Mouse (Mus musculus): ENCODE data around the gene Dcbld1. TPM values are rescaled to one million over a fixed set of nuclear protein-coding genes. Genes with fewer than 3 reads are reported as not detected.
"Not testable (repeated sequence)": the region's sequence is repeated elsewhere in the genome, so short reads cannot be mapped to it uniquely, and the experiment has no call there.

Gene Dcbld1
- polyA plus RNA-seq, 1 experiment from 2014 or later = 20.4 TPM

DNA sequence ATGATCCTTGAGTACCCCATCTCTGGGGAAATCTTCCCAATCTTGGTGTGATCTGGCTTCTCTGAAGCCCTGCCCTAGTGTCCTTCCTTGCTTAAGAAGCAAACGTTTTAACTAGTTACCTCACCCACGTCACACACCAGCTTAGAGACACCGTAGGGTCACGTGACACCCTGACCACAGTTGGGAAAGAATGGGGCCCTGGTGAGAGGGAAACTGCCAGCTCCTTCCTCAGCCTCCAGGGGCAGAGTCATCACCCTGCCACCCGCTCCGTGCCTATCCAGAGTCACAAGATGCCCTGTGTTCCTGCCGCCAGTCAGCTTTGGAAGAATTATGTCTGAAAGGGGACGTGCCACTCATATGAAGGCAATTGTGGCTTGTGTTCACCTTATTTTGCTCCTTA lies 51.2 kb downstream of the Dcbld1 start:
- 76% methylated on average over 8 of the region's 8 CpGs for WGBS
- Histone ChIP-seq H3K9ac (ENCODE audit: low read depth, low read length) (no peak overlapping the region), H3K9me3 (replicated peaks; ENCODE audit: control insufficient read depth, low read length, poor library complexity, severe bottlenecking) (no peaks in the 10 kb centered on the region), H3K4me3 (ENCODE audit: low read depth, low read length) (no peak overlapping the region), H3K27me3 (ENCODE audit: control insufficient read depth, insufficient read depth, low read depth, low read length) (no peaks in the 10 kb centered on the region), H3K4me2 (ENCODE audit: low read length) (no peak overlapping the region), H3K27ac (ENCODE audit: low read length) (no peak overlapping the region), H3K4me1 (ENCODE audit: control insufficient read depth, insufficient read depth, low read length) (no peaks in the 10 kb centered on the region), H3K36me3 (ENCODE audit: control insufficient read depth, insufficient read depth, low read length) (no peaks in the 10 kb centered on the region)
- ATAC-seq = no peak

DNA sequence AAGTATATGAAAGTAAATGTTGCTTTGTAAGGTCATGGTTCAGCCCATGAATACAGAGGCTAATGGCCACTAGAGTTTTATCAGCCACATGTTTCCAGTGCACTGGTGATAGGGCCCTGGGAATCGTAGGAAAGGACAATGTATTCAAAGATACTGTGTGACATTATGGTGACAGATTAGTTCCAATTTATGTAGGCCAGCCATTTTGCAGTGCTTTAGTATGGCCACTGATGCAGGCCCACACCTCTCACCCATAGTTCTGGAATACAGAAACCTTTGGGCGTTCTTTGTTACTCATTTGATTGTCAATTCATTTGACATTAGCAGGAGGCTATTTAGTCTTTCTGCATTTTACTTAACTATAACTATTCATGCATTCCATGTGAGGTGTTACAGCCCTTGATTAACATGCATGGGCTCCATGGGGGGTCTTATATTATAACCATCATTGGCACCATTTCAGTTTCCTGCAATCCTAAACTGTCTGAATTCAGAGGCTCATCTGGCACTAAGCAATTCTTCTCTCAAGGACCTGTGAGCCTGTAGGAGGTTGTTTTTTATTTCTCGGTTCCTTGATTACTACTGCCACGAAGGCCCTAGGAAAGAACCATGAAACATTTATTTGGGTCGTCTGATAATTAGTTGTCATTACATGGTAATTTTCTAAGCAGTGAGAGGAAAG lies 54.6 kb downstream of the Dcbld1 start:
- ATAC-seq = no peak
- H3K4me1 ChIP-seq (ENCODE audit: control insufficient read depth, insufficient read depth, low read length) = no peaks in the 10 kb centered on the region
- no peaks in the 10 kb centered on the region for H3K36me3 ChIP-seq (ENCODE audit: control insufficient read depth, insufficient read depth, low read length)
- H3K4me2 ChIP-seq (ENCODE audit: low read length) = no peak overlapping the region
- H3K27ac ChIP-seq (ENCODE audit: low read length) = no peak overlapping the region
- 62% methylated on average over 5 of the region's 5 CpGs for WGBS
- H3K4me3 ChIP-seq (ENCODE audit: low read depth, low read length) = no peak overlapping the region
- no peaks in the 10 kb centered on the region for H3K9me3 ChIP-seq (replicated peaks; ENCODE audit: control insufficient read depth, low read length, poor library complexity, severe bottlenecking)
- H3K27me3 ChIP-seq (ENCODE audit: control insufficient read depth, insufficient read depth, low read depth, low read length) = no peaks in the 10 kb centered on the region
- H3K9ac ChIP-seq (ENCODE audit: low read depth, low read length) = no peak overlapping the region

DNA sequence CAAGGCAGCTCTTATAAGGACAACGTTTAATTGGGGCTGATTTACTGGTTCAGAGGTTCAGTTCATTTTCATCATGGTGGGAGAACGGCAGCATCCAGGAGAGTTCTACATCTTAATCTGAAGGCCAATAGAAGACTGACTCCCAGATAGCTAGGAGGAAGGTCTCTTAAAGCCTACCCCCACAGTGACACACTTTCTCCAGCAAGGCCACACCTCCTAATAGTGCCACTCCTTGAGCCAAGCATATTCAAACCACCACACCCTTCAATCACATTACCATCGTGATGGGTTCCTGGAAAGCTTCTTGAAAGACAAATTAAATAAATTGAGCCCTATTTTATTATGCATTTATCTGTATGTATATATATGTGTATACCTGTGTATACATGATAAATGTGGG lies 55.8 kb downstream of the Dcbld1 start:
- Histone ChIP-seq H3K4me3 (ENCODE audit: low read depth, low read length) (no peak overlapping the region), H3K9me3 (replicated peaks; ENCODE audit: control insufficient read depth, low read length, poor library complexity, severe bottlenecking) (no peaks in the 10 kb centered on the region), H3K4me2 (ENCODE audit: low read length) (no peak overlapping the region), H3K9ac (ENCODE audit: low read depth, low read length) (no peak overlapping the region), H3K4me1 (ENCODE audit: control insufficient read depth, insufficient read depth, low read length) (no peaks in the 10 kb centered on the region), H3K27ac (ENCODE audit: low read length) (no peak overlapping the region), H3K27me3 (ENCODE audit: control insufficient read depth, insufficient read depth, low read depth, low read length) (no peaks in the 10 kb centered on the region), H3K36me3 (ENCODE audit: control insufficient read depth, insufficient read depth, low read length) (no peaks in the 10 kb centered on the region)
- 94% methylated on average over 3 of the region's 3 CpGs for WGBS
- no peak for ATAC-seq

DNA sequence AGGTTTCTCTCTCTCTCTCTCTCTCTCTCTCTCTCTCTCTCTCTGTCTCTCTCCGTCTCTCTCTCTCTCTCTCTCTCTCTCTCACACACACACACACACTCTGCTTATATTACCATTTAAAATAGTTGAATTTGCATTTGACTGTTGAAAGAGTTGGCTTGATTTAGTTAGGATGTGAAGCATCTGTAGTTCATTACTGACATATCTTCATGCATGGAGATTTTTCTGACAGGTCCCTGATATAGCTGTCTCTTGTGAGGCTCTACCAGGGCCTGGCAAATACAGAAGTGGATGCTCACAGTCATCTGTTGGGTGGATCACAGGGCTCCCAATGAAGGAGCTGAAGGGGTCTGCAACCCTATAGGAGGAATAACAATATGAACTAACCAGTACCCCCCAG lies 59.0 kb downstream of the Dcbld1 start:
- H3K9me3 ChIP-seq (replicated peaks; ENCODE audit: control insufficient read depth, low read length, poor library complexity, severe bottlenecking); H3K27ac ChIP-seq (ENCODE audit: low read length); H3K4me1 ChIP-seq (ENCODE audit: control insufficient read depth, insufficient read depth, low read length); H3K9ac ChIP-seq (ENCODE audit: low read depth, low read length); H3K36me3 ChIP-seq (ENCODE audit: control insufficient read depth, insufficient read depth, low read length); H3K4me3 ChIP-seq (ENCODE audit: low read depth, low read length); H3K27me3 ChIP-seq (ENCODE audit: control insufficient read depth, insufficient read depth, low read depth, low read length); H3K4me2 ChIP-seq (ENCODE audit: low read length): not testable (repeated sequence)
- ATAC-seq = 0 out of 2 replicates have a peak, but pooled peaks have one; percentile 51
- WGBS = 47% methylated on average over 1 of the region's 1 CpGs

DNA sequence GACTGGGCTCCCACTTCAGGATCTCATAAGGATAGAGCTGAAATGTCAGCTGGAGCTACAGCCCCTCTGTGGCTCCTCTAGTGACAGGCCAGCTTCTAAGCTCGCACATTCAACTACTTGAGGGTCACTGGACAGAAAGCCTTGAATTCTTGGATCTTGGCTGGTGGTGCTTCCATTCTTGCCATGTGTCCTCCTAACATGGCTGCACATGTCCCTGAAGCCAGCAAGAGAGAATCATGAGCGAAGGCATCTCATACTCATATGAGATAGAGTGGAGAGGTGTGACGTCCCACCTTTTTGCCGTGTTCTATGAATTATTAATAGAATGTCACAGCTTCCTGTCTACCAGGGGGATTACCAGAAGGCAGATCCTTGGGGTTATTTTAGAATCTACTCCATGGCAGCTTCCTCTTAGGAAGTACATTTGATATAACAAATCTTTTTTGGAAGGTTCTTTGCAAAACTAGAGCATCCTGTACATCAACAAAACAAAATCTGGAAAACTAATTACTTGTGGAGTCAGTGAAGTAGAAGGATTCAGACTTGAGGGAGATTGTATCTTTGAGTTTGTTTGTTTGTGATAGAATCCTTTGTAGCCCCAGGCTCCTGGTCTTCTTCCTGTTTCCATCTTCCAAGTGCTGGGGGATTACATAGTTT lies 60.6 kb downstream of the Dcbld1 start:
- 89% methylated on average over 4 of the region's 4 CpGs for WGBS
- no peaks in the 10 kb centered on the region for H3K36me3 ChIP-seq (ENCODE audit: control insufficient read depth, insufficient read depth, low read length)

DNA sequence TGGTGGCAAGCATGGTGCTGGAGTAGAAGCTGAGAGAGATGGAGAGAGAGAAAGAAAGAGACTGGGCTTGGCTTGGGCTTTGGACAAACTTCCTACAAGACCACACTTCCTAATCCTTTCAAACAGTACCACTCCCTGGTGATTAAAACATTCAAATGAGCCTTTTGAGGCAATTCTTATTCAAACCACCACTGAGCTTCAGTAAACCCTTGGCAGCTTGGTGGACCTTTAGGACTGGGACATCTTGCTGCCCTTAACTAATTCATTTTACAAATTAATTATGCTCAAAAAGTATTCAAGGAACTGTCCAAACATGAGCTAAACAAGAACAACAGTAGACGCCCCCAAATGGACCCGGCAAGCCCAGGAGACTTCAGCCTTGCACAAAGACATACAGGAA lies 62.5 kb downstream of the Dcbld1 start:
- H3K9me3 ChIP-seq (replicated peaks; ENCODE audit: control insufficient read depth, low read length, poor library complexity, severe bottlenecking) = no peaks in the 10 kb centered on the region
- H3K4me3 ChIP-seq (ENCODE audit: low read depth, low read length) = no peak overlapping the region
- 79% methylated on average over 2 of the region's 2 CpGs for WGBS
- no peaks in the 10 kb centered on the region for H3K27me3 ChIP-seq (ENCODE audit: control insufficient read depth, insufficient read depth, low read depth, low read length)
- H3K4me1 ChIP-seq (ENCODE audit: control insufficient read depth, insufficient read depth, low read length) = no peaks in the 10 kb centered on the region
- no peak overlapping the region for H3K4me2 ChIP-seq (ENCODE audit: low read length)
- no peaks in the 10 kb centered on the region for H3K36me3 ChIP-seq (ENCODE audit: control insufficient read depth, insufficient read depth, low read length)
- H3K9ac ChIP-seq (ENCODE audit: low read depth, low read length) = no peak overlapping the region
- no peak for ATAC-seq
- no peak overlapping the region for H3K27ac ChIP-seq (ENCODE audit: low read length)

More for the DNA sequence above, 60.6 kb downstream of the Dcbld1 start:
- Histone ChIP-seq H3K27ac (ENCODE audit: low read length) (no peak overlapping the region), H3K9ac (ENCODE audit: low read depth, low read length) (no peak overlapping the region), H3K4me3 (ENCODE audit: low read depth, low read length) (no peak overlapping the region), H3K9me3 (replicated peaks; ENCODE audit: control insufficient read depth, low read length, poor library complexity, severe bottlenecking) (no peaks in the 10 kb centered on the region), H3K4me1 (ENCODE audit: control insufficient read depth, insufficient read depth, low read length) (no peaks in the 10 kb centered on the region), H3K27me3 (ENCODE audit: control insufficient read depth, insufficient read depth, low read depth, low read length) (no peaks in the 10 kb centered on the region), H3K4me2 (ENCODE audit: low read length) (no peak overlapping the region)
- no peak for ATAC-seq

DNA sequence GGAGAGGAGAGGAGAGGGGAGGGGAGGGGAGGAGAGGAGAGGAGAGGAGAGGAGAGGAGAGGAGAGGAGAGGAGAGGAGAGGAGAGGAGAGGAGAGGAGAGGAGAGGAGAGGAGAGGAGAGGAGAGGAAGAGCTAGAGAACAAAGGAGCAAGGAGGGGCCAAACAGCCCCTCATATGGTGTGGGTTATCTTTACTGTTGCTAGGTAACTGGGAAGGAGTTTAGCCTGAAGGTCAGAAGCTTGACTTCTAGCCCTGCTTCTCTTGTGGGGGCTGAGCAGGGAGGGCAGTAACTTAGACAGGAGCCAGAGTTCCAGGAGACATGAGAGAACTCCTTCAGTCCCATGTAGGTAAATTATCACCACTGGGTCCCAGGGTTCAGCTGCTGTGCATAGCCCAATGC lies 65.1 kb downstream of the Dcbld1 start:
- H3K4me2 ChIP-seq (ENCODE audit: low read length); H3K9me3 ChIP-seq (replicated peaks; ENCODE audit: control insufficient read depth, low read length, poor library complexity, severe bottlenecking); H3K27me3 ChIP-seq (ENCODE audit: control insufficient read depth, insufficient read depth, low read depth, low read length); H3K9ac ChIP-seq (ENCODE audit: low read depth, low read length); H3K27ac ChIP-seq (ENCODE audit: low read length); H3K4me3 ChIP-seq (ENCODE audit: low read depth, low read length); H3K36me3 ChIP-seq (ENCODE audit: control insufficient read depth, insufficient read depth, low read length); H3K4me1 ChIP-seq (ENCODE audit: control insufficient read depth, insufficient read depth, low read length): not testable (repeated sequence)
- ATAC-seq = peak; percentile 39; the same call in 1 of the 2 replicates

DNA sequence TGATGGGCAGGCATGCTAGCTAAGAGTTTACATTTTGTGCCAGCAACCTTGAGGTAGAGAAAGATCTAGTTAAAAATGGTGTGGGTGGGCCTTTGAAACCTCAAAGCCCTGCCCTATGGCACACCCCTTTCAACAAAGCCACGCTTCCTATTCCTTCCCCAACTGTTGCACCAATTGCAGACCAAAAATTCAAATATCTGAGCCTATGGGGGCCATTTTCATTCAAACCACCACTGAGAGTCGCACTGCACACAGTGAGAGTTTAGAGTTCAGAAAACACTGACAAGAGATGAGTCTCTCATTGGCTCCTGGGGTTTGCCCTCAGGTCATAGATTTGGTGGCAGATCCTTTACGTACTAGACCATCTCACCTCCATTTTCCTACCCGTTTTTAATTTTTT lies 68.3 kb downstream of the Dcbld1 start:
- H3K4me1 ChIP-seq (ENCODE audit: control insufficient read depth, insufficient read depth, low read length) = no peaks in the 10 kb centered on the region
- ATAC-seq = no peak
- H3K9ac ChIP-seq (ENCODE audit: low read depth, low read length) = no peak overlapping the region
- 93% methylated on average over 4 of the region's 4 CpGs for WGBS
- no peak overlapping the region for H3K4me2 ChIP-seq (ENCODE audit: low read length)
- H3K27ac ChIP-seq (ENCODE audit: low read length) = no peak overlapping the region
- no peaks in the 10 kb centered on the region for H3K9me3 ChIP-seq (replicated peaks; ENCODE audit: control insufficient read depth, low read length, poor library complexity, severe bottlenecking)
- H3K4me3 ChIP-seq (ENCODE audit: low read depth, low read length) = no peak overlapping the region
- no peaks in the 10 kb centered on the region for H3K27me3 ChIP-seq (ENCODE audit: control insufficient read depth, insufficient read depth, low read depth, low read length)
- H3K36me3 ChIP-seq (ENCODE audit: control insufficient read depth, insufficient read depth, low read length) = no peaks in the 10 kb centered on the region; the same call in 1 of the 2 replicates

DNA sequence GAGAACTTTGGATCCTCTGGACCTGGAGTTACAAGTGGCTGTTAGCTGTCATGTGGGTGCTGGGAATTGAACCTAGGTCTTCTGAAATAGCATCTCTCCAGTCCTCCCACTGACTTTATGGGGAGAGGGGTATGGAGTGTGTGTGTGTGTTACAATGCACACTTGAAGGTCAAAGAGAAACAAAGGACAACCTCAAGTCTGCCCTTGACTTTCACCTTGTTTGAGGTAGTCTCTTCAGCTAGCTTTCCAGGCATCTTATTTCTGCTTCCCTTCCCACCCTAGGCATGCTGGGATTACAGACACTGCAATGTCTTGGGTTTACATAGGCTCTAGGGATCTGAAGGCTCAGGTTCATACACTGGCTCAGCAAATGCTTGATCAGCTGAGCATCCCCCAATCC lies 68.9 kb downstream of the Dcbld1 start:
- no peak overlapping the region for H3K27ac ChIP-seq (ENCODE audit: low read length)
- no peaks in the 10 kb centered on the region; the same call in 1 of the 2 replicates for H3K36me3 ChIP-seq (ENCODE audit: control insufficient read depth, insufficient read depth, low read length)
- no peak overlapping the region for H3K4me2 ChIP-seq (ENCODE audit: low read length)
- no peaks in the 10 kb centered on the region for H3K4me1 ChIP-seq (ENCODE audit: control insufficient read depth, insufficient read depth, low read length)
- H3K4me3 ChIP-seq (ENCODE audit: low read depth, low read length) = no peak overlapping the region
- H3K27me3 ChIP-seq (ENCODE audit: control insufficient read depth, insufficient read depth, low read depth, low read length) = no peaks in the 10 kb centered on the region
- no peak overlapping the region for H3K9ac ChIP-seq (ENCODE audit: low read depth, low read length)
- ATAC-seq = no peak
- no peaks in the 10 kb centered on the region for H3K9me3 ChIP-seq (replicated peaks; ENCODE audit: control insufficient read depth, low read length, poor library complexity, severe bottlenecking)
